Mouse (Mus musculus) ES-E14 (cell line): Measurements from ENCODE around the gene Gpr65.

Source experiments
- HCFC1 ChIP-seq: IDR thresholded peaks from 2 replicates; pipeline ENCODE4 v1.6.1; 2012; ENCODE audit warnings: low read length, inconsistent platforms, borderline replicate concordance; ENCODE audit not compliant: insufficient read depth
- ZC3H11A ChIP-seq: IDR thresholded peaks from 2 replicates; pipeline ENCODE4 v1.6.1; 2012; ENCODE audit warnings: low read depth, mild to moderate bottlenecking, inconsistent platforms, low read length, borderline replicate concordance
- ZNF384 ChIP-seq: IDR thresholded peaks from 2 replicates; pipeline ENCODE4 v1.6.1; 2012; ENCODE audit warnings: low read depth, low read length, inconsistent platforms

DNA sequence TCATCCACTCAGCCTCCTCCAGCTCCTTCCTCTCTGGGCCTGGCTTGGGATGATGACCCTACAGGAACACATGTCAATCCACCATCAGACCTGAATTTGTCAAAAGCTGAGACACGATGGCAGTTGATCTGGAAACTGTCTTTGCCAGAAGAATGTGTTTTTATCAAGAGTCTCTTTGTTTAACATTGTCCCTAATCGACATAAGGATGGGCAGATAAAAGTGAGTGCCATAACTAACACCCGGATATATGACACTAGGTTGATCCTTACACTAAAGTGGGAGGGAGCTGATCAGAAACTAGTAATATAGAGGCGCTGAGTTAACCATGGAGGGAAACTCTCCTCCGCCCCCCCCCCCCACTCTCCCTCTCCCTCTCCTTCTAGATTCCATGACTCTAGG lies 33.5 kb downstream of the Gpr65 start:
- no peak for TF ChIP-seq HCFC1
- no peak for TF ChIP-seq ZC3H11A
- no peak for TF ChIP-seq ZNF384
